Mouse (Mus musculus): ENCODE results near the gene Slc10a1.
"Not testable (repeated sequence)": the region's sequence is repeated elsewhere in the genome, so short reads cannot be mapped to it uniquely, and the experiment has no call there.

Slc10a1 gene

GRCm38 (mm10) chr12:80975939-80976671, 7.6 kb upstream of the Slc10a1 start:
- in situ Hi-C loops (cut with MboI; ENCODE audit: low pct_unique_long_range_greater_than_20kb in 1 of 2, low sequenced_read_pairs in 2 of 2, unreplicated experiment in 1 of 2): no loop called here

DNA sequence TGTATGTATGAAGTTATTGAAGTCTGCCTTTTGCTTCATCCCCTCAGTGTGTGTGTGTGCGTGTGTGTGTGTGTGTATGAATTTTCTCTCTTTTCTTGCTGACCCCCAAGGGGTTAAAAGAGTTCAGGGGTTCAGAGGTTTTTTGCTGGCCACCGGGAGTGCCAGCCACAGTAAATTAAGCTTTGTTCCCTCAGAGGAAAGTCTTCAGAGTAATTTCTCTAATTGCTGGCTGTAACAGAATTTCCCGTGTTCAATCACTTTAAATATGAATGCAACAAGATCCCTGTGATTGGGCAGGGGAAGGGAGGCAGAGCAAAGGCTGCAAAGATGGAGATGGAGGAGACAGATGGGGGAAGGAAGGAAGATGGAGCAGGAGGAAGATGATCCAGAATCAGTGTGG, 3.3 kb upstream of the Slc10a1 start:
- in situ Hi-C loops (cut with MboI; ENCODE audit: low pct_unique_long_range_greater_than_20kb in 1 of 2, low sequenced_read_pairs in 2 of 2, unreplicated experiment in 1 of 2): no loop called here

DNA sequence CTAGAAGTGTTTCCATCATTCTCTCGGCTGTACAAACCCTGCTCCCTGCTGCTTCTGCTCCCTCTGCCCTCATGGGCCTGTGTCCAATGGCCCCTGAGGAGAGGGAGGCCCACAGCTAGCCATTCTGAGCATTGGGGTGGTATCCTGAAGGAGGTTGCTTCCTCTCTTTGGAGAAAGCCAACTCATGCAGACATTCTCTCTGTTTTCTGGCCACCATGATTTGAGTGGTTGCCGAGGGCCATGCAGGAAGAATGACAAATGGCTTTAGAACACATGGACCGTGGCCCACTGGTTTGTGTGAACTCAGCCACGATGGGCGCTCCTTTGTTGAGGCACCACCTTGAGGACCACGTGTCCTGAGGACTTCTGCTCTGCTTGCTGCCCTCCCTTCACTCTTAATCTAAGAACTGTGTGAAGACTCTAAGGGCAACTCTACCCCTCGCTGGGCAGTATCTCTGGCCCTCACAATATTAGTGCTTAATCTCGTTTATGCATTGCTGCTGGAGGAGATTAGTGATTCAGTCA, 1.7 kb upstream of the Slc10a1 start:
- in situ Hi-C loops (cut with MboI; ENCODE audit: low pct_unique_long_range_greater_than_20kb in 1 of 2, low sequenced_read_pairs in 2 of 2, unreplicated experiment in 1 of 2): no loop called here

DNA sequence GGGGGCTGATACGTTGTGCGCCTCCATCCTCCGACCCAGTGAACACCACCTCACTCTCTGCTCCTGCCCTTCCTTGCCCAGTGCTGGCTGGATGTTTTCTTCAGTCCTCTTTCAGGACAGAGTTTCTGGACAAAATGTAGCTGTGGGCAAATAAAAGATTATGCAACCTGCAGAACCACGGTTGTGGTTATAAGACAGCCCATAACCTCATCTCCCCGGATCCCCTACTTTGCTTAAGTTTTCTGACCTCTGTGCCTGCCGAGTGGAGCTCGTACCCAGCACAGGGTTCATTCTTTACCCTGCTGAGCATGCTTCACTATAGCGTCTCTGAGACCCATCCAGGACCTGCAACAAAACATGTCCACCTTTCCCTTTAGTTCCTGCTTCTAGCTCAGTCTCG, 587 bp downstream of the Slc10a1 start:
- in situ Hi-C loops (cut with MboI; ENCODE audit: low pct_unique_long_range_greater_than_20kb in 1 of 2, low sequenced_read_pairs in 2 of 2, unreplicated experiment in 1 of 2): no loop called here

DNA sequence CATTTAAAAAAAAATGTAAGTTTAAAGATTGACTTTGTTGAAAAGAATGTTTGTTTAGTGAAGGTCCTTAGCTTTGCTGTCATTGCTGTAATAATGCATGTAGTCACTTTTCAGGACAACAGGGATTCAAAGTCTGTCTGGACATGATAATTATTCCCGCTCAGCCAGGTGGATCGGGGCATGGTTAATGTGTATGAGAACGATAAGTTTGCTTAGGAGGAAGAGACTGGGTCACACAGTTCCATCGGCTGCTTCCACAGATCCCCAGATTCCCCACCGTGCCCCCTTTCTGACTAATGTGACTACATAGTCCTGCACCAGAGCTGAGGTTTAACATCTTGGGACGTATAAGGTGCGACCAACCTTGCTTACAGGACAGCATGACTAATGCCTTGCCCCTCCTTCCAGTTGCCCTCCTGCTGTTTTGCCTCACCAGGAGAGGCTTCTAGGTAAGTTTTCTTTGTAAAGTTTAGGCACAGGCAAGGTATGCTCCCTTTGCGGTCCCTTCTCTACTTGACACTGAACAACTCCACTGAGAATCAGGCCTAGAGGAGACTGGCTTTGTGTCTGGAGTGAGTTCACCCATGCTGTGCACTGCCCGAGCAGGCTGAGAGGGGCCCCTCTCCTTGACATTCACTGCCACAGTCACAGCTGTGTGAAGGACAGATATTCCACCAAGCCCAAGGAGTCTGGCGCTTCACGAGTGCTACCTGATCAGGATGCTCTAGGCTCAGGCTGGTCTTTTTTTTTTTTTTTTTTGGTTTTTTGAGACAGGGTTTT, 2.3 kb downstream of the Slc10a1 start:
- in situ Hi-C loops (cut with MboI; ENCODE audit: low pct_unique_long_range_greater_than_20kb in 1 of 2, low sequenced_read_pairs in 2 of 2, unreplicated experiment in 1 of 2): no loop called here

DNA sequence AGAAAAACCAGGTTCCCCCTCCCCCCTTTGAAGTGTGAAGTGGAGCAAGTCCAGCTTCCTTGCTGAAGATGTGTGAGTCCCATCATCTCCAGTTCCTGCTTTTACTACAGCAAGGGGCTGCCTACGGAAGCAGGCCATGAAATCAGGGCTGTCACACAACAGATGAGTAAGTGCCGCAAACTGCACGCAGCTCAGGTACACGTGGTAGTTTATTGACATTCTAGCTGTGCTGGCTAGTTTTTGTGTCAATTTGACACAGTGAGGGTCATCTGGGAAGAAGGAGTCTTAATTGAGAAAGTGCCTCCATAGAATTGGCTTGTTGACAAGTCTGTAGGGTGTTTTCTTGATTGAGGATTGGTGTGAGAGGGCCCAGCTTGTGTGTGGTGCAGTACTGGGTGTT, 5.9 kb downstream of the Slc10a1 start:
- in situ Hi-C loops (cut with MboI; ENCODE audit: low pct_unique_long_range_greater_than_20kb in 1 of 2, low sequenced_read_pairs in 2 of 2, unreplicated experiment in 1 of 2): no loop called here

DNA sequence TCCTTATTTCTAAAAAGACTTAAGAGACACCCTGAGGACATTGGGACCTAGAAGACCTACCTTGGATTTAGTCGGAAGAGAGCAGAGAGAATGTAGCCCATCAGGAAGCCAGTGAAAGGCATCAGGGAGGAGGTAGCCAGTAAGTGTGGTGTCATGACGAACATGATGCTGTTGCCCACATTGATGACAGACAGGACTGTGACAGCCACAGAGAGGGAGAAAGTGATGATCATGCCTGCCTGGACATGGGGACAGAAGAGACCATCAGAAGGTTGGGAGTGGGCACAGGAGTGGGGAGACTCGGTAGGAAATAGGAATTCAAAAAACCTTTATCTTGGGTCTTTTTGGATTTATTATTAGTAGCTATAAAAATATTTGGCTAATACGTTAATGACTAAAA, 10.5 kb downstream of the Slc10a1 start:
- in situ Hi-C loops (cut with MboI; ENCODE audit: low pct_unique_long_range_greater_than_20kb in 1 of 2, low sequenced_read_pairs in 2 of 2, unreplicated experiment in 1 of 2): no loop called here

- in situ Hi-C loops (cut with MboI; ENCODE audit: low pct_unique_long_range_greater_than_20kb in 1 of 2, low sequenced_read_pairs in 2 of 2, unreplicated experiment in 1 of 2): no loop called here
These were observed 12.5 kb downstream of the Slc10a1 start for GRCm38 (mm10) chr12:80956039-80956438.

DNA sequence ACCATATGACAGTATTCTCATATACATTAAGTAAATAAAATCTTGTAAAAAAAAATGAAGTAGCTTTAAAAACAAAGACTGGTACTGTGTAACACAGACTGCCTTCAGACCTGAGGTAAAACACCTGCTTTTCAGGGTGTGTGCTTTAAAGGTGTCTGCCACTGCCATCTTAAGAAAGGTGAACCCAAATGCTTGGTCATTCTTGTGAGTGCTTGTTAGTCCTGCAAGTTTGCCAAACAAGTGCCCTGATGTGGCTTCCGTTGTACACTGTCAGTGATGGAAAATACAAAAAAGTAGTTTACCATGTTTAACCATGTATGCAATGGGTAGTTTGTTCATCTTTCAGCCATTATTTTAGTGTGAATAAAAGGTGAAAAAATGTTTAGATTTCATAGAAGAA, 16.0 kb downstream of the Slc10a1 start:
- in situ Hi-C loops (cut with MboI; ENCODE audit: low pct_unique_long_range_greater_than_20kb in 1 of 2, low sequenced_read_pairs in 2 of 2, unreplicated experiment in 1 of 2): no loop called here

DNA sequence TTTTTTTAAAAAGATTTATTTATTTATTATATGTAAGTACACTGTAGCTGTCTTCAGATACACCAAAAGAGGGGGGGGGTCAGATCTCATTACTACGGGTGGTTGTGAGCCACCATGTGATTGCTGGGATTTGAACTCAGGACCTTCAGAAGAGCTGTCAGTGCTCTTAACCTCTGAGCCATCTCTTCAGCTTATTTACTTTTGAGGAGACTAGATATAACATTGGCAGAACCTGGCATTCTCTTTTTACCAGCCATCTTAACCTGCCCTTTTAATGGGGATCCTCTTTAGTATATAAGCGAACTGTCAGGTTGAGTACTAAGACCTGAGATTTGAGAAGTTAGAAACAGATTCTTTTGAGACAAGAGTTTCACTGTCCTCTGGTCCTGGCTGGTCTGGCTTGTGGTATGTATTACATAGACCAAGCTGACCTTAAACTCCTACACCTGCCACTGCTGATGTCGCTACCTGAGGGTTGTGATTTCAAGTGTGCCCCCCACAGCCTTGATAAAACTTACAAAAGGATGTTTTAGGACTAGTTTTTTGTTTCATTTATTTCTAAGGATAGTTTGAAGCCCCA, 16.8 kb downstream of the Slc10a1 start:
- in situ Hi-C loops (cut with MboI; ENCODE audit: low pct_unique_long_range_greater_than_20kb in 1 of 2, low sequenced_read_pairs in 2 of 2, unreplicated experiment in 1 of 2): no loop called here

DNA sequence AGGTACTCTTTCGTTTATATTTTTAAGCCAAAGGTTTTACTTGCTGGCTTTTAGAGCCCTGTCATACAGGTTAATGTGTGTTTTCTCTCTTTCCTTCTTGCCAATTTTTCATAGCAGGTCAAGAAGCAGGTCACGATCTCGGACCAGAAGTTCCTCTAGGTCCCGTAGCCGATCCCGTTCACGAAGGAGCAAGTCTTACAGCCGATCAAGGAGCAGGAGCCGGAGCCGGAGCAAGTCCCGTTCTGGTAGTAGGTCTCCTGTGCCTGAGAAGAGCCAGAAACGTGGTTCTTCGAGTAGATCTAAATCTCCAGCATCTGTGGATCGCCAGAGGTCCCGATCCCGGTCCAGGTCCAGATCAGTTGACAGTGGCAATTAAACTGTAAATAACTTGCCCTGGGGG, 18.9 kb downstream of the Slc10a1 start:
- in situ Hi-C loops (cut with MboI; ENCODE audit: low pct_unique_long_range_greater_than_20kb in 1 of 2, low sequenced_read_pairs in 2 of 2, unreplicated experiment in 1 of 2): not testable (repeated sequence)

GRCm38 (mm10) chr12:80948202-80948601, 20.3 kb downstream of the Slc10a1 start:
- in situ Hi-C loops (cut with MboI; ENCODE audit: low pct_unique_long_range_greater_than_20kb in 1 of 2, low sequenced_read_pairs in 2 of 2, unreplicated experiment in 1 of 2): no loop called here

DNA sequence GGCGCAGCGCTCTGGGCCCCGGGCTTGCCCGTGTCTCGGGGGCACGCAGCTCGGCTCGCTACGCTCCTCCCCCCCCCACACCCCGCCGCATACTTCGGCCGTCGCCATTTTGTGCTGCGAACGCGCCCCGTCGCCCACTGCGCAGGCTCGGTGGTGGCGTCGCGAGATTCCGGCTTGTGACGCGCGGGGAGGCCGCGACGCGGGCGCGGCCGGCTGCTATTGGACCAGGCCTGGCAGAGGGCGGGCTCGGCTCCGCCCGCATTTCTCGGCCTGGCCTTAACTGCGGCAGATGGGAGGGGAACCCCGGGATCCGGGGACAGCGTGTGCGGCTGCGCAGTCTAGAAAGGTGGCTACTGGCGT, 22.5 kb downstream of the Slc10a1 start:
- in situ Hi-C loops (cut with MboI; ENCODE audit: low pct_unique_long_range_greater_than_20kb in 1 of 2, low sequenced_read_pairs in 2 of 2, unreplicated experiment in 1 of 2): no loop called here

GRCm38 (mm10) chr12:80945334-80945995, 23.0 kb downstream of the Slc10a1 start, which contains the start of gene Srsf5:
Gene Srsf5, plus strand, starts transcription at chr12:80945504.
- in situ Hi-C loops (cut with MboI; ENCODE audit: low pct_unique_long_range_greater_than_20kb in 1 of 2, low sequenced_read_pairs in 2 of 2, unreplicated experiment in 1 of 2): no loop called here

DNA sequence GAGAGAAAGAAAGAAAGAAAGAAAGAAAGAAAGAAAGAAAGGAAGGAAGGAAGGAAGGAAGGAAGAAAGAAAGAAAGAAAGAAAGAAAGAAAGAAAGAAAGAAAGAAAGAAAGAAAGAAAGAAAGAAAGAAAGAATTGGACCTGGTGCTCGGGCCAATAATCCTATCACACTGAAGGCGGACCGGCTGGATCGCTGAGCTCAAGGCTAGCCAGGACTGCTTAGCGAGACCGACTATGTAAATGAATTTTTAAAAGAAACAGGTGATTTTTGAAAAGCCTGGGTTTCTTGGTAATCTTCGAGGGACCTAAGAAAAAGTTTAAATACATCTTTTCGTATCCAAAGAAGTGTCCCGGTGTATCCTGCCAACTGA, 23.6 kb downstream of the Slc10a1 start:
- in situ Hi-C loops (cut with MboI; ENCODE audit: low pct_unique_long_range_greater_than_20kb in 1 of 2, low sequenced_read_pairs in 2 of 2, unreplicated experiment in 1 of 2): not testable (repeated sequence)

DNA sequence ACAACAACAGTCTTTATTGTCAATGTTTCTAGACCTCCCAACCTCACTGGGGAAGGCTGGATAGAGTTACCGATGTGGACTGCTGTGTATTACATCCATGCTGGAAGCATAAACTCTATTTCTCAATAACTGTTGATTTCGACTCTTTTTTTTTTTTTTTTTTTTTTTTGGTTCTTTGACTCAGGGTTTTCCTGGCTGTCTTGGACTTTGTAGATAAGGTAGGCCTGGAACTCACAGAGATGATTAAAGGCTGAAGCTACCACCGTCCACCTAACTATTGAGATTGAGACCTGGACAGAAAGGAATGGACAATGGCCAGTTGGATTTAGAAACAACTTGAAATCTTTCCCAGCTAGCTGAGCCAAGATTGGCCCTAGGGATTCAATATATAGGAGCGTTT, 24.3 kb downstream of the Slc10a1 start:
- in situ Hi-C loops (cut with MboI; ENCODE audit: low pct_unique_long_range_greater_than_20kb in 1 of 2, low sequenced_read_pairs in 2 of 2, unreplicated experiment in 1 of 2): no loop called here

GRCm38 (mm10) chr12:80943395-80943794, 25.1 kb downstream of the Slc10a1 start:
- in situ Hi-C loops (cut with MboI; ENCODE audit: low pct_unique_long_range_greater_than_20kb in 1 of 2, low sequenced_read_pairs in 2 of 2, unreplicated experiment in 1 of 2): no loop called here

- in situ Hi-C loops (cut with MboI; ENCODE audit: low pct_unique_long_range_greater_than_20kb in 1 of 2, low sequenced_read_pairs in 2 of 2, unreplicated experiment in 1 of 2): no loop called here
These were observed 26.6 kb downstream of the Slc10a1 start for GRCm38 (mm10) chr12:80941886-80942285.

- in situ Hi-C loops (cut with MboI; ENCODE audit: low pct_unique_long_range_greater_than_20kb in 1 of 2, low sequenced_read_pairs in 2 of 2, unreplicated experiment in 1 of 2): no loop called here
These were observed 29.3 kb downstream of the Slc10a1 start for GRCm38 (mm10) chr12:80939165-80939564.
